23 mouse cellular contexts compared by ENCODE assay signal in genomic region chr10:105297560-105297959, GRCm38 (mm10).
"Had no signal": no experiment of that assay in that cellular context is flagged by ENCODE, and none has a peak within 500 bp of the region (broad histone marks: within the 10 kb centered on the region; RNA-seq: fewer than 3 reads in every experiment).

No protein-coding gene starts in this region.

- H3K4me3 ChIP-seq: heart, embryonic 10.5 days; heart, embryonic 12.5 days; hindbrain, embryonic 13.5 days; hindbrain, embryonic 15.5 days; limb, embryonic 12.5 days; liver, embryonic 13.5 days; liver, embryonic 15.5 days had no signal

- DNase-seq: gastrocnemius, postnatal 14 days; gastrocnemius, postnatal 36 days; heart, adult 18-20 months; heart, postnatal 14 days; heart, postnatal 36 days; kidney, adult 18-20 months; kidney, adult 8-10 months; kidney, postnatal 14 days; kidney, postnatal 36 days; layer of hippocampus, adult 9-11 months; layer of hippocampus, postnatal 36 days; liver; liver, embryonic 13.5 days had no signal

- H3K36me3 ChIP-seq: liver, embryonic 13.5 days; liver, embryonic 15.5 days had no signal

- H3K9me3 ChIP-seq: heart, embryonic 10.5 days; hindbrain, embryonic 13.5 days; hindbrain, embryonic 15.5 days; liver, embryonic 13.5 days; liver, embryonic 15.5 days had no signal

- H3K27me3 ChIP-seq: heart, embryonic 12.5 days; hindbrain, embryonic 13.5 days; hindbrain, embryonic 15.5 days; limb, embryonic 12.5 days; liver, embryonic 13.5 days; liver, embryonic 15.5 days had no signal

- H3K27ac ChIP-seq: heart, embryonic 10.5 days; hindbrain, embryonic 13.5 days; hindbrain, embryonic 15.5 days; hindbrain, postnatal 0 days; kidney, postnatal 0 days; limb, embryonic 12.5 days; liver, embryonic 13.5 days; liver, embryonic 15.5 days had no signal

- H3K4me2 ChIP-seq: heart, embryonic 12.5 days; hindbrain, embryonic 13.5 days; hindbrain, embryonic 15.5 days; limb, embryonic 12.5 days; liver, embryonic 11.5 days; liver, embryonic 13.5 days; liver, embryonic 15.5 days had no signal

- H3K9ac ChIP-seq: heart, embryonic 12.5 days; hindbrain, embryonic 13.5 days; hindbrain, embryonic 15.5 days; limb, embryonic 12.5 days; liver, embryonic 13.5 days; liver, embryonic 15.5 days had no signal

- ATAC-seq: hindbrain, postnatal 0 days; intestine, embryonic 16.5 days had no signal

- H3K4me1 ChIP-seq: heart, embryonic 10.5 days; heart, embryonic 12.5 days; hindbrain, embryonic 13.5 days; hindbrain, embryonic 15.5 days; liver, embryonic 13.5 days; liver, embryonic 15.5 days had no signal
